7 mouse cellular contexts compared by ENCODE assay signal in the genomic region with DNA sequence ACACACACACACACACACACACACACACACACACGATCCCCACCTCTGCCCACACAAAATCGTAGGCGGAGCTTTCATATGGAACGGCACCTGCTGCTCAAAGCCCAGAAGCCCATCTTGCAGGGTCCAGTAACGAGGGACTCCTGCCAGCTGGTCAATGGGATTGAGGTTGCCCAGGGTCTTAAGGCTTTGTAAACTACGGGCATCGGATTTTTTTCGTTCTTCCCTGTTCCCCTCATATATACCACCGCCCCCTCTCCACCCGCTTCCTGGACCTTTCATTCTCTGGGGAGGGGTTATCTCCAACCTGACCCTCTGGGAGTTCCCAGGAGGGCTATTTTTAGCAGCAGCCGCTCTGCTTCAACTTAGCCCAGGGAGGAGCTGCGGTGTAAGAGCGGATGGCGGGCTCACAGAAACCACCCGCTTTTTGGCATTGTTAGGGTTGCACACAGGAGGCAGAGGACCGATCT. TPM values are rescaled to one million over a fixed set of nuclear protein-coding genes. Genes with fewer than 3 reads are reported as not detected.
DNase-seq lines count a peak whose midpoint lies in the region; ATAC-seq lines count a peak whose summit lies in the region.

No protein-coding gene starts in this region.

- H3K36me3 ChIP-seq in lung, embryonic 16.5 days (ENCODE audit: control insufficient read depth, insufficient read depth, low read length) = no peaks in the 10 kb centered on the region
- no peaks in the 10 kb centered on the region for H3K36me3 ChIP-seq in hindbrain, embryonic 10.5 days
- 0 out of 2 replicates have a peak, but pooled peaks cover 3% of the 10 kb centered on the region for H3K36me3 ChIP-seq in liver, embryonic 15.5 days (replicated peaks)

- peaks cover 12% of the 10 kb centered on the region for H3K4me1 ChIP-seq in lung, embryonic 16.5 days (replicated peaks; ENCODE audit: control insufficient read depth, insufficient read depth, low read length)
- H3K4me1 ChIP-seq in hindbrain, embryonic 10.5 days (replicated peaks) = peaks cover 34% of the 10 kb centered on the region
- H3K4me1 ChIP-seq in liver, embryonic 15.5 days (replicated peaks) = peaks cover 55% of the 10 kb centered on the region

- WGBS in lung, embryonic 16.5 days = under 1% methylated on average over 16 of the region's 16 CpGs
- whole genome bisulfite sequencing in hindbrain, embryonic 10.5 days = 1% methylated on average over 16 of the region's 16 CpGs
- under 1% methylated on average over 16 of the region's 16 CpGs for whole genome bisulfite sequencing in liver, embryonic 15.5 days (ENCODE audit: insufficient replicate concordance)

- H3K4me2 ChIP-seq in lung, embryonic 16.5 days (ENCODE audit: low read depth, low read length) = peak overlapping the region; percentile 76
- H3K4me2 ChIP-seq in liver, embryonic 15.5 days = peak overlapping the region; percentile 98

- peak overlapping the region; percentile 80 for H3K4me3 ChIP-seq in lung, embryonic 16.5 days (ENCODE audit: low read length)
- H3K4me3 ChIP-seq in hindbrain, embryonic 10.5 days = peak overlapping the region; percentile 80
- peak overlapping the region; percentile 87 for H3K4me3 ChIP-seq in liver, embryonic 15.5 days (replicated peaks)

- peak overlapping the region; percentile 84 for H3K9ac ChIP-seq in lung, embryonic 16.5 days (ENCODE audit: low read length)
- H3K9ac ChIP-seq in liver, embryonic 15.5 days = peak overlapping the region; percentile 93

- peak overlapping the region; percentile 79 for H3K27ac ChIP-seq in lung, embryonic 16.5 days (ENCODE audit: low read length)
- peak overlapping the region; percentile 94 for H3K27ac ChIP-seq in hindbrain, embryonic 10.5 days
- H3K27ac ChIP-seq in liver, embryonic 15.5 days (replicated peaks) = peak overlapping the region; percentile 87

- DNase-seq in lung, adult 18-20 months = no peak
- peak; percentile 46 for DNase-seq in c-Kit-positive CD71-negative TER-119-negative erythroid progenitor cells, embryonic 14.5 days (ENCODE audit: low read depth)
- DNase-seq in hindbrain, embryonic 10.5 days (ENCODE audit: low spot score) = no peak
- DNase-seq in right cerebral cortex, postnatal 4 days = peak; percentile 33
- DNase-seq in ovary, postnatal 10 days (ENCODE audit: low spot score) = no peak

- no peaks in the 10 kb centered on the region for H3K27me3 ChIP-seq in lung, embryonic 16.5 days (ENCODE audit: control insufficient read depth, insufficient read depth, low read depth, low read length)
- peaks cover 4% of the 10 kb centered on the region; the same call in 1 of the 2 replicates for H3K27me3 ChIP-seq in hindbrain, embryonic 10.5 days (ENCODE audit: insufficient read depth, poor library complexity, severe bottlenecking)
- peaks cover 10% of the 10 kb centered on the region for H3K27me3 ChIP-seq in liver, embryonic 15.5 days

- no peaks in the 10 kb centered on the region for H3K9me3 ChIP-seq in lung, embryonic 16.5 days (ENCODE audit: control insufficient read depth, low read length)
- H3K9me3 ChIP-seq in hindbrain, embryonic 10.5 days = no peaks in the 10 kb centered on the region
- H3K9me3 ChIP-seq in liver, embryonic 15.5 days (replicated peaks) = no peaks in the 10 kb centered on the region

- ATAC-seq in lung, embryonic 16.5 days (ENCODE audit: low read depth) = peak; percentile 52
- ATAC-seq in liver, embryonic 15.5 days (ENCODE audit: insufficient read depth) = peak; percentile 36

RNA-seq across cellular contexts. Expression of a gene that starts 0.5 kb away (rescaled TPM):
- polyA plus RNA-seq in lung, embryonic 16.5 days (2015; fragmentation: Nextera tagmentation; extraction: Ambion mirVana) = 27.0 and 29.2 TPM in 2 replicates
- 10.2 and 11.6 TPM in 2 replicates for polyA plus RNA-seq in hindbrain, embryonic 10.5 days (2016; fragmentation: Nextera tagmentation; extraction: Ambion mirVana)
- 15.2 and 15.5 TPM in 2 replicates for polyA plus RNA-seq in liver, embryonic 15.5 days (2015; fragmentation: Nextera tagmentation; extraction: Ambion mirVana)

Comparison
In these comparisons a context has a peak if more than half of its experiments do, and no peak if none do; other contexts are left out.
1. DNase-seq: peak in c-Kit-positive CD71-negative TER-119-negative erythroid progenitor cells, embryonic 14.5 days (single experiment) and right cerebral cortex, postnatal 4 days (single experiment); none in lung, adult 18-20 months (0 of 2), hindbrain, embryonic 10.5 days (single experiment) and ovary, postnatal 10 days (single experiment).
2. Peak in every context shown above with its lines, with median percentiles within 50 percentile points of each other: H3K27ac ChIP-seq and H3K4me3 ChIP-seq.